Mouse (Mus musculus) thymus, postnatal 14 days (tissue): Measurements from ENCODE around the gene Tmem132b.
A peak's percentile ranks its signal among the peaks of the same experiment; 100 is the strongest.

Source experiments
- DNase-seq: peaks from one replicate; pipeline ENCODE4 v3.0.0; 2021

Gene Tmem132b

DNA sequence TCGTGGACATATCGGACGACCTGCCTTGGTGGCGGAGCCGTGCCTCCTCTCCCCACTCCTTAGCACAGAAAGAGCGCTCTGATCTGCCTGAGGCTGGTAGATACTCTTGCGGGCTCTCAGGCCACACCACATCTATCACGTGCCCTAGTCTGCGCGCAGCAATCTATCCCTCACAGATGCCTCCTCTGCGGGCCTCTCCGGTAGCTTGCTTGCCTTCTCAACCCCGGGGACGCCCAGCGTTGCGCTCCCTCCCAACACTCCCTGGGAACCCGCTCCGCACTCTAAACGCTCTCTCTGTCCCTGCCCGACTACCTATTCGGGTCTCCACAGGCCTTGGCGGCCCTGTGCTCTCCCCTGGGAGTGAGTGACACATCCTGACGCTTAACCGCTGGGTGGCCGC, at the start of gene Tmem132b:
Gene Tmem132b, plus strand, starts transcription at position 141 of the 400 bp plus-strand sequence.
- no peak for DNase-seq

DNA sequence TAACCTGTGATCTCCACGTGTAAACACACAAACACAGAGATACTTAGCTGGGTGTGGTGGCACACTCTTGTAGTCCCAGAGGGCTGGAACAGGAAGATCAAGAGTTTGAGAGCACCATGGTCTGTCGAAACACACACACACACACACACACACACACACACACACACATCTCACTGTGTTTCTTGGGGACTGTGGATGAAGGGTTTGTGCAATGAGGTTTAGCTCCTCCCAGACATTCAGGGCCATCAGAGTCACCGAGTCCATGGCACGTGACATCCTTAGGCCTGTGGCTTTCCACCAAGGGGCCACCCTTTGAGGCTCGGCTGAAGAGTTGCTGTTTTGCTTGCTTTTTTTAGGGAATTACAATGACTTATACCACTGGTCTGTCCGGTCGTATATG, 49.1 kb upstream of the Tmem132b start:
- no peak for DNase-seq

DNA sequence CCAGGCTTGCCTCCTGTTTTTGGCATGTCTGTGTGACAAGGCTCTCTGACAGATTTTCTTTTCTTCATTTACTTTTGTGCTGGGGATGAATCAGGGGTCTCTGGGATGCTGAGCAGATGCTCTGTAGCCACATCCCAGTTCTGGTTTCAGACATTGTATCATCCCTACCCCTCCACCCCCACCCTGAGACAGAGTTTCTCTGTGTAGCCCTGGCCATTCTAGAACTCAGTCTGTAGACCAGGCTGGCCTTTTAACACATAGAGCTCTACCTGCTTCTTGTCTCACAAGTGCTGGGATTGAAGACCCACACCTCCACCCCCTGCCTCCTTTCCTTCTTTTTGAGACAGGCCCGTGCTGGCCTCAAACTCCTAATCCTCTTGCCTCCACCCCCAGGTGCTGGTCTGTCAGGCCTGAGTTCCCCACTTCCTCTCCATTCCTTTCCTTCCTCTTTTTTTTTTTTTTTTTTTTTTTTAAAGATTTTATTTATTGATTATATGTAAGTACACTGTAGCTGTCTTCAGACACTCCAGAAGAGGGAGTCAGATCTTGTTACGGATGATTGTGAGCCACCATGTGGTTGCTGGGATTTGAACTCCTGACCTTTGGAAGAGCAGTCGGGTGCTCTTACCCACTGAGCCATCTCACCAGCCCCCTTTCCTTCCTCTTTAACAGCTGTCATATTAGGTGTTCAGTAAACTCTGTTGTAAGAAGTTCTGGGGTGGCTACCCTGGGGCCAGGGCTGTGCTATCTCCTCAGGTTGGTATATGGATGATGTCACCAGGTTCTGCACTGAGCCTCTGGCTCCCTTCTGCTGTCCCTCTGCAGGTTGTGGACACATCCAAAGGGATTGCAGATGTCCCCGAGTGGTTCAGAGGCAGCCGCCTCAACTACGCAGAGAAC, 47.6 kb upstream of the Tmem132b start:
- no peak for DNase-seq

DNA sequence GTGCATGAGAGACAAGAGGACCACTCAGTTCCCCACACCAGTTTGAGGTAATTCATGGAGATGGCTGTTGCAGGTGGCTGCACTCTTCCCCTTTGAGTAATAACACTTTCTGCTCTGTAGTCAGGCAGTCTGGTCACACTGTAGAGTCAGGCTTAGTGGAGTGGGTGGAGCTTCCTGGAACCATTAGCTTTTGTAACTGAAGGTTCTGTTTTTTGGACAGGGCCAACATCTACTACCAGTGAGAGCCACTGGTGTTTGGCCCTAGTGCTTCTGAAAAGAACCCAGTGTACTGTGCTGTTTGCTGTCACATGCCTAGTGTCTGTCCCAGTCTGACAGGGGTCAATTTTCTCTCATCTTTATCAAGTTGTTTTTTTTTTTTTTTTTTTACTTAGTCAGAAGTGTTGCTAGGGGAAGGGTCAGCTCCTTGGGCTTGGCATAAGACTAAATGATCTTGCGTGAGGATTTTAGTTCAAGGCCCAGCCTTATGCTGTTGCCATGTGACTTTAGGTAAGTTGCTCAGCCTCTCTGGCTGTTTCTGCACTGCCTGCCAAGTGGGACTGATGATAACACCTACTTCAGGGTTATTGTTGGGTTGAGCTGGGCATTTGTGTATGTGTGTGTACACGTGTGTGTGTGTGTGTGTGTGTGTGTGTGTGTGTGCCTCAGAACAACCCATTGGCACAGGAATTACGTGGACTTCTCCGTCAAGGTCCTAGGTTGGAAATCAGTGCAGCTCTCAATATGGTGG, 46.4 kb upstream of the Tmem132b start:
- DNase-seq: no peak

DNA sequence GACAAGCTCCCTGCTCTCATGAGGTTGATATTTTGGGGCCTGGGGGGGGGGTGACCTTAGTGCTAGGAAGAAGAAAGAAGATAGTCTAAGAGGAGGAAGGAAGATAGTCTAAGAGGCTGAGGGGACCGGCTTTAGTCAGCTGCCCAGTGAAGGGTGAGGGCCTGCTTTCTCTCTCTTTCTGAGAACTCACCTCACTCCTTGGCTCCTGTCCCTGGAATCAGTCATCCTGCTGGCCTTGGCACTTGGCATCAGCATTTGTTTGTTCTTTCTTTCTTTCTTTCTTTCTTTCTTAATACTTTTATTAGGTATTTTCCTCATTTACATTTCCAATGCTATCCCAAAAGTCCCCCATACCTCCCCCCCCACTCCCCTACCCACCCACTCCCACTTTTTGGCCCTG, 45.5 kb upstream of the Tmem132b start:
- no peak for DNase-seq

DNA sequence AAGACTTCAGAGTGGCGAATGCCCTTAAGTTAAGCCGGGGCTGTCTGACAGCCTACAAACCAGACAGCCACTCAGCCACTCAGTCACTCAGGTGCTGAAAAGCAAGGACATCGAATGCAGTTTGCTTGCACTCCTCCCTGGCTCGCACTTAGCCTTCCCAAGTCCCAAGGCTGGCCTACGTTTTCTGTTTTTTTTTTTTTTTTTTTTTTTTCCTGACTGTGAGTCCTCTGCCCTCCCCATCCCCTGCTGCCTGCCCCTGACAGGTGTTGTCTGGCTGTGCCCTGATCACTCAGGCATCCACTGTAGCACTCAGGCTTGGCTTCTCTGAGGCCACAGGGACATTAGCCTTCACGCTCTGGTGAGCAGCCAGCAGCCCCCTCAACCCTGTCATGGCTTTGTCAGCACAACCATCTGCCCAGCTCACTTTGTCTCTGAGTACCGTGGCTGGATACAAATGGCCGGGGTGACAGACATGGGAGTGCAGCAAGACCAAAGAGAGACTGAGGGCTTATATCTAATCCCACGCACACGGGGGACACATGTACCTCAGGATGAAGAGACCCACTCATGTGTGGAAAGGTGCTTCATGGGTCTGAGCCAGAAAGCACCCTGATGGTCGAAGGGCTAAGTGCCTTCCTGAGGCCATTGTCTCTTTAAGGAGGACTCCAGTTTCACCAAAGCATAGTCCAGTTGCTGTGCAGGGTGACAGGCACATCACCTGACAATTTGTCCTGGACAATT, 44.0 kb upstream of the Tmem132b start:
- DNase-seq: no peak

DNA sequence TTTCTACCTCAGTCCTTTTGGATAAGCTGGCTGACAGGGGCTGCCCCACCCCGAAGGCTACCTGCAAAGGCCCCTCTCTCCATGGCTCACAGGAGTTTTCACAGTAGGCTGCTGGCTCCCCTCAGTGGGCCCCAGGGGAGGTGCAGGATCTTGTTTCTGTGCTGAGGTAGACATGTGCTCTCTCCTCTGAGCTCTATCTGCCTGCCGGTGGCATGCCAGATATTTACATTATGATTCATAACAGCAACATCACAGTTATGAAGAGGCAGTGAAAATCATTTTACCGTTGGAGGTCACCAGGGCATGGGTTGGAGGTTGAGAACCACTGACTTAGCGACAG, 43.5 kb upstream of the Tmem132b start:
- peak; percentile 34 for DNase-seq

DNA sequence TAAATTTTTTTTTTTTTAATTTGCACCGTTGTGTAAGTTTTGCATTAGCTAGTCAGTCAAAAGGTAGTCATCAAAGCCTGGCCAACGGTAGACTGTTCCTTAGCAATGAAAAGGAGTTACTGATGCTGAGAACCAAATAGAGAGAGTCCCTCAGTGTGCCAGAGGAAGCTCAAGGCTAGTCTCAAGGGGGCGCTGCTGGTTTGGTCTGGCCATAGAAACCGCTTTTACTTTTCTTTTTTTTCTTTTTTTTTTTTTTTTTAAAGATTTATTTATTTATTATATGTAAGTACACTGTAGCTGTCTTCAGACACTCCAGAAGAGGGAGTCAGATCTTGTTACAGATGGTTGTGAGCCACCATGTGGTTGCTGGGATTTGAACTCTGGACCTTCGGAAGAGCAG, 42.6 kb upstream of the Tmem132b start:
- peak; percentile 67 for DNase-seq

DNA sequence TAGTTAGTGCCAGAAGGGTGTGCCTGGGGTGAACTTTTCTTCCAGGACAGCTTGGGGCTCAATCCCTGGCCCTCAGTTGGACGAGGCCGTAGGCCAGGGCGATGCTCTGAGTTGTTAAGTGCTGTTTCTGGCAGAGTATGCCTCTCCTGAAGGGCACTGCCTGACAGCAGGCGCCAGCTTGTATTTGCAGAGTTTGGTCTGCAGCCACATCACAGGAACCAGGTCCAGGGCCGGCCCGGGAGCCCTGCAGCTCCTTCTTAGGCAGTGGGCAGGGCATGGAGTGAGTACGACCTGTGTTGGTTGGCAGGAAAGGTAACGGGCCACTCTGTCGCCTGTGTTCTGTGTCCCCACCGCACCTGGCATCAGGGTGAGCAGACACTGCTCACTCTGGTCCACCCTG, 40.5 kb upstream of the Tmem132b start:
- no peak for DNase-seq

DNA sequence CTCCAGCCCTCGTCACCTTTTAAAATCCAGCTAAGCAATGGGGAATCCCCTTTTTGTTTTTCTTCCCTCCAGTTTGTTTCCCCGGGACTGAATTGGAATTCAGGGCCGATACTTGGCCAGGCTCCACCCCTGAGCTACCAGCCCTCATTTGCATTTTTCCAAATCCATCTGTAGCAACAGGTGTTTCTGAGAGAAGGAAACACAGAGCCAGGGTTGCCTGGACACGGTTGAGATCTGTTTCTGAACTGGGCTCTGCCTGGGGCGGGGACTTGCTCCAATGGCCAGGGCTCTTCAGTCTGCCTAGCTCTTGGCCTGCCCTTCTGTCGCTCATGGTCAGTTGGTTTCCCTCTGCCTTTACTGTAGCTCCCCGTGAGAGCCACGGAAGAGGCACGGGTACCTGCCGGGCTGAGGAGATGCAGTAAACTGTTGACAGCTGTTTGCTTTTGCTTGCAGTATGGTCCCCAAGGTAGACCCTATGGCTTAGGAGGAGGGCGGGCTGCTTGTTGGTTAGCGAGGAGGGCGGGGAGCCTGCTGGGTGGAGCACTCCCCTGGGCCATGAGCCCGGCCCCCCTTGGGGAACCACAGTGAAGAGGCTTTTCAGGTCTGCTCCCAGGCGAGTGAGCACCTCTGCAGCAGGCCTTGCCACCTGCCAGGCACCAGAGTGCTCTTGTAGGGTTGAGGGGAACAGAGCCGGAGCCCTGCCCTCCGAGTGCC, 39.0 kb upstream of the Tmem132b start:
- no peak for DNase-seq

DNA sequence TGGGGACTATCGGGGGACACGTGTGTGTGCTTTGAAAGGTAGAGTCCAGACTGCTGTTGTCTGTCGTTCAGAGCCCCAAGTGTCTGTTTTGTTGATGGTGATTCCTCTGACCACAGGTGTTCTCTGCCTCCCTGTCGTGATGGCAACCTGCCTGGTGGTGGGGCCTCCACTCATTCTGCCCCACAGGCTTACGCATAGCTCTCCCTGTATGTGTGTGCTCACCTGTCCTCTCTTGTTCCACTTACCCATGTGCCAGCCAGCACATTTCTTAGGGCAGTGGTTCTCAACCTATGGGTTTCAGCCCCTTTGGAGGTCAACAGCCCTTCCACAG, 38.5 kb upstream of the Tmem132b start:
- no peak for DNase-seq

DNA sequence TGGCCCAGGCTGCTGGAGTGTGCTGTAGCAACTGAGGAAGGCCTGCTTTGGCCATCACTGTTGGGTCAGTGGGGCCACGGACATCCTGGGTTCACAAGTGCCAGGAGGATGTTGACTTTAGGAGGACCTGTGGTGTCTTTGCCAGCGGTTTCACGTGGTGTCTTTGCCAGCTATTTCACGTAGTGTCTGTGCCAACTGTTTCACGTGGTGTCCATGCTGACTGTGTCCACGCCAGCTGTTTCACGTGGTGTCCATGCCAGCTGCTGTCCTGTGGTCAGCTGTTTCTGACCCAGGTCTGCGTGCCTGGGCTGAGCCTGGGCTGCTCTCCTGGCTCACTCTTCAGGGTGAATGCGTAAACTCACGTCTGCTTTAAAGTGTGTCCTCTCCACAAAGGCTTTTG, 35.9 kb upstream of the Tmem132b start:
- DNase-seq: no peak

DNA sequence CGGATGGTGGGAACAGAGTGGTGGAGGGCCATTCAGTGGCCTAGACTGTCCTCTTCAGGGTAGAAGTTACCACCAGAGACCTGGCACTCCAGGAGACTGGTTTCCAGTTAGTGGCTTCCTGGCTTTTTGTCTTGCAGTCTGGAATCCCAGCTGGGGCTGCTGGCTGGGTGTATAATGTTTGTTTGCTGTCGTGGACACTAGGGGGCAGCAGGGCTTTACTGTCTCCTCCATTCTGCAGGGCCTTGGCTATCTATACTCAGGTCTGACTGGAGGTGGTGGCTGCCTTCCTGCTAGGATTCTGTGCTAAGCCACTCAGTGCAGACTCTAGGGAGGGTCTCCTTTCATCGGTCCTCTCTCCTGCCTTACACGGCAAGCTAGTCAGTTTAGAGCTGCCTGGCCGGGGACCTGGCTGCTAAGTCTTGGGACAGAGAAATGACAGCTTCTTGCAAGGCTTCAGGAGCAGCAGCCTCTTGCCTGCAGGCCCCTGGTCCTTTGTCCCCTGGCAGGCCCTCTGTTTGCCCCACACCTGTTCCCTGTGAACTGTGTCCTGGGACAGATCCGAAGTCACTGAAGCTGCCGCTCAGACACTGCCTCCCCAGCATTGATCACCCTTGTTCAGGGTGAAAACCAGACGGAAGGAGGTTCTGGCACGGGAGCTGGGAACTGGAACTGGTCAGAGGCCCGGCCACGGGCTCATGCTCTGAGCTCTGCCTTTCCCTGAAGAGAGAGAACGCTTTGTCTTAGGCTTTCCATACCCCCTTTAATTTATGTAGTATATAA, 33.6 kb upstream of the Tmem132b start:
- peak; percentile 65 for DNase-seq

DNA sequence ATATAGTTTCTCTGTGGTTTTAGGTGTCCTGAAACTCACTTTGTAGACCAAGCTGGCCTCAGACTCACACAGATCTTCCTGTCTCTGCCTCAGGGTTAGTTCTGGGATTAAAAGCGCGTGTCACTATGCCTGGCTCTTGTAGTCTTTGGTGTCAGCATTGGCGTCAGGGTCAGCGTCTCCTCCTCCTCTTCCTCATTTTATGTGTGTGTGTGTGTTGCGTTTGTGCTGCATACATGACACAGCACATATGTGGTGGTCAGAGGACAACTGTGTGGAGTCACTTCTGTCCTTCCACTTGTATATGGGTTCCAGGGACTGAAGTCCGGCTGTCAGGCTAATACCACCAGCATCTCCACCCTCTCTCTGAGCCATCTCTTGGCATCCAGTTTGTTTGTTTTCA, 30.1 kb upstream of the Tmem132b start:
- no peak for DNase-seq

DNA sequence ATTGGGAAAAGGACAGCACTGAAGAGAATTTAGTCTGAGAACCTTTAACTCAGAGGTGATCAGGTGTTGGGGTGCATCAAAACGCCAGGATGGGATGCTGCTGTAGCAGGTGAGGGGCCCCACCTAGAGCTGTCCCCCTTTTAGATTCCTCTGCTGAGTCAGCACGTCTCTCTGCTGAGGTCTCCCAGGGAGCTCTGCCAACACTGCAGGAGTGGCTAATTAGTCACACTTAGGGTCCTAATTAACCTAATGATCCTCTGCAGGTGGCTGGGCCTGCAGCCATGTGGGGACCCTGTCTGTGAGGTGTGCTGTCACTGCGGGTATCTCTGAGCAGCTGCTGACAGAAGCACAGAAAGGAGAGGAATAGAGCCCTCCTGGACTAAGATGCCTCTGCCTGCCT, 29.4 kb upstream of the Tmem132b start:
- no peak for DNase-seq

DNA sequence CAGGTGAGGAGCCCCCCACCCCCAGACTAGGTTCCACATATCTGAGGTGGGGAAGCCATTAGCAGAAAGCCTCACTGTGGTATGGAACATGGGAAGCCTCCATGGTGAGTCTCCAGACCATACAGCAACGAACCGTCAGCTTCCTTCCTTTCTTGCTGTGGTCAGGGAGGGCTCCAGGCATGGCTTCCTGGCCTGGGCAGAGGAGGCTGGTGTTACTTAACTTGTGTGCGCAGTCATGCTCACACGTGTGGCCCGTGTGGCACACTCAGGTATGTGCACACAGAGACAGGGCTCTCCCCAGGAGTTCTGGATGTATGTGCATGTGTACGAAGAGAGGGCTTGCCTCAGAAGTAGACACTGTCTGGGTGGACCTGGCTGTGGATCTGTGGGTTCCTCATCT, 27.9 kb upstream of the Tmem132b start:
- no peak for DNase-seq

DNA sequence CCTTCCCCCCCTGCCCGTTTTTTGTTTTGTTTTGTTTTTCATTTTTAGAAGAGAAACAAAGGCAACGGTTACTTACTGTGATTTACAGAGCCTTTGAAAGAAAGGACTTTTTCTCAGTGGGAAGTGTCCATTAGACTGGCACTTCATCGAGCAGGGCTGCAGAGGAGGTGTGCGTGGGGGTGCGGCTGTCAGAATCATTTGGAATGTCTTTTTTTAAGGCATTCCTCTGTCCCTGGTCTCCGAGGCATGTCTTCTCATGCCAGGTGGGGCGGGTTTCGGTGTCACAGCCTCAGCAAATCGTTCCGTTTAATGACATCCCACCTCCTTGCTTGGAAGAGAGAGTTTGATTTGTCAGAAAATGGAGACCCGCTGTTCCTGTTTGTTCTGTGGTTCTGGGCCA, 26.9 kb upstream of the Tmem132b start:
- DNase-seq: no peak

DNA sequence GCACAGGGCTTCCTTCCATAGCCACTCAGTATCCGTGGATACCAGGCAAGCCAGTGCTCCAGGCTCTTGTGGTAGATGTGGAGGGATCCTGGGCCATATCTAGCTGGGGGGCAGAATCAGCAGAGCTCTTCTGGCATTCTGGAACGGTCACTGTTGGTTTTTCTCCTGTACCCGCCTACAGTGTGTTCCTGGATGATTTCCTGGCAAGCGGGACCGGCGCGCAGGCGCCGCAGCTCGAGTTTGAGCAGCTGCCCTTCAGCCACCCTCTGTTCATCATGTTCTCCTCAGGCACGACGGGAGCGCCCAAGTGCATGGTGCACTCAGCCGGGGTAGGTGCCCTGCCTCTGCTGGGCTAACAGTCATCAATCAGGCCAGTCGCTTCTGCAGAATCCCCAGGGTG, 25.6 kb upstream of the Tmem132b start:
- no peak for DNase-seq

DNA sequence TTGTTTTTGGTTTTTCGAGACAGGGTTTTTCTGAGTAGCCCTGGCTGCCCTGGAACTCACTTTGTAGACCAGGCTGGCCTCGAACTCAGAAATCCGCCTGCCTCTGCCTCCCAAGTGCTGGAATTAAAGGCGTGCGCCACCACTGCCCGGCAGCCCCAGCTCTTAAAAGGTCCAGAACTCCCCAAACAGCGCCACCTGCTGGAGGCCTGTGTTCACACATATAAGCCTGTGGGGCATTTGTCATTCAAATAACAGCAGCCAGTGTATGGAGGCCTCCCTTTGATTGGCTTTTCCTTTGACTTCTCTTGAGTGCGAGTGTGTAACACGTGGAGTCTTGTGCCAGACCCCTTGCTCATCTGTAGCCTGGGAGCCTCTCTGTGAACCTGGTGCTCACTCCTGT, 24.0 kb upstream of the Tmem132b start:
- no peak for DNase-seq

DNA sequence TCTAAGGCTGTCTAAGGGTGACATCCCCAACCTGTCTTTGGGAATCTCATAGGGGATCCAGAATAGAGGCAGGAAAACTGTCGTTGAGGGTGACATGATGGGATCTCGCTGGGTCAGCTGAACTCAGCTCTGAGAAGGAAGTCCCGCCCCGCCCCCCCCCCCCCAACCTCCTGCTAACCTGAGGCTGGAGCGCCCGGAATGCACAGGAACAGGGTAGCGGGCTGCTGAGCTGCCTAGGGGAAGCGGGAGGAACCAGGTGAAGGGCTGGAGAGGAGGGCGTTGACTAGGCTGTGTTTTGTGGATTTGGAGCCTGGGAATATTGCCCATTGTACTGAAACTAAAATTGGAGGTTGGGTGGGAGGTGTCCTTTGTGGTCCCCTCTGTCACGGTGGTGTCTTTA, 23.6 kb upstream of the Tmem132b start:
- no peak for DNase-seq

DNA sequence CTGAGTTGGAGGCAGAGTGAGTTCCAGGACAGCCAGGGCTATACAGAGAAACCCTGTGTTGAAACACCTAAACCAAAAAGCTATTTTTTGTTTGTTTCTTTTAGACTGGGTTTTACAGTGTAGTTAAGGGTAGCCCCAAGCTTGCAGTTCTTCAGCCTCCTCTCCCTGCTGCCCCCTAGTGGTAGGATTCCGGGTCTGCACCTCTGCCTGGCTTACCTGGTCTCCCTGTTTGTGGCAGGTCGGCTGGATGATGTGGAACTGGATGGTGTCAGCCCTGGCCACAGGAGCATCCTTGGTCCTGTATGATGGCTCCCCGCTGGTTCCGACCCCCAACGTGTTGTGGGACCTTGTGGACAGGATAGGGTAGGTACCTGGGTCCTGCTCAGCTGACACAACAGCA, 22.0 kb upstream of the Tmem132b start:
- DNase-seq: peak; percentile 73

DNA sequence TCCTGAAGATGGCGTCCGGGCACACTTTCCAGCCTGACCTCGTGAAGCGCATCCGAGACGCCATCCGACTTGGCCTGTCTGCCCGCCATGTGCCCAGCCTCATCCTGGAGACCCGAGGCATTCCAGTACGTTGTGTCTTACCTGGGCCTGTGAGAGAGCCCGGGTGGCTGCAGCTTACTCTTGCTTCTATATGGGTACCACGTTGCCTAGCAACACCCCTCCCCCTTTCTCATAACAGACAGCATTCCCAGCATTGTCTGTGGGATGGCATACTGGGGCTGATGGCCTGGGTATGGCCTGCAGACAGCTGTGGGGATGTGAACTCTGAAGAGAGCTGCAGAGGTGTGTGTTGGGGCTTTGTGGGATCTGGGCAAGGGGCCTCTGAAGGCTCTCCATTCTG, 16.6 kb upstream of the Tmem132b start:
- DNase-seq: no peak
